Mouse (Mus musculus) heart, postnatal 36 days (tissue): ENCODE measurements at regions not wholly inside any gene's neighbourhood (a gene's known extent, or its start where the extent isn't known, plus 50 kb on each side); places are given as distances from the start of the nearest gene placed in this dataset.
A peak's percentile ranks its signal among the peaks of the same experiment; 100 is the strongest.

Source experiments
- DNase-seq, 2 experiments: peaks; one replicate each; pipeline ENCODE4 v3.0.0; 2021 to 2022
- intact Hi-C: fragments of 180-260 bp; cut with DNase I; formaldehyde crosslinking; loops from one replicate; pipeline ENCODE4 v1.15.1; 2025

GRCm38 (mm10) chr14:46193577-46193976 is 185.6 kb upstream of the Gm15217 start:
- no peak for DNase-seq
- intact Hi-C loops, result no loop called here

GRCm38 (mm10) chr14:46195939-46196338 is 183.3 kb upstream of the Gm15217 start:
- intact Hi-C loops, result no loop called here
- no peak for DNase-seq

- DNase-seq, result no peak
- intact Hi-C loops, result no loop called here
Observed at GRCm38 (mm10) chr14:46202818-46203217, 176.4 kb upstream of the Gm15217 start.

- intact Hi-C loops, result no loop called here
- DNase-seq, result no peak
Observed at GRCm38 (mm10) chr14:46220483-46220882, 158.7 kb upstream of the Gm15217 start.

GRCm38 (mm10) chr14:46221897-46222669 is 157.1 kb upstream of the Gm15217 start:
- intact Hi-C loops, result no loop called here
- DNase-seq, result no peak

GRCm38 (mm10) chr14:46223008-46223407 is 156.2 kb upstream of the Gm15217 start:
- intact Hi-C loops, result no loop called here
- DNase-seq, result no peak

- no peak for DNase-seq
- intact Hi-C loops, result no loop called here
Observed at GRCm38 (mm10) chr14:46224421-46224950, 154.7 kb upstream of the Gm15217 start.

GRCm38 (mm10) chr14:46225851-46226608 is 153.2 kb upstream of the Gm15217 start:
- intact Hi-C loops, result no loop called here
- no peak for DNase-seq

GRCm38 (mm10) chr14:46234040-46234439 is 145.2 kb upstream of the Gm15217 start:
- no peak for DNase-seq
- intact Hi-C loops, result no loop called here

- peak in 1 of 2 experiments; percentile 14 for DNase-seq
- intact Hi-C loops, result no loop called here
Observed at GRCm38 (mm10) chr14:46234835-46235234, 144.4 kb upstream of the Gm15217 start.

GRCm38 (mm10) chr14:46240046-46240800 is 139.0 kb upstream of the Gm15217 start:
- DNase-seq, result peak in 1 of 2 experiments; percentile 11
- intact Hi-C loops, result loop anchor here (5.0 kb wide), 3 partner anchors 57 to 147 kb away; no protein-coding TSS in a partner anchor

- intact Hi-C loops, result loop anchor here (5.0 kb wide), 3 partner anchors 56 to 146 kb away; no protein-coding TSS in a partner anchor
- no peak for DNase-seq
Observed at GRCm38 (mm10) chr14:46240896-46241295, 138.3 kb upstream of the Gm15217 start.

GRCm38 (mm10) chr14:46247491-46248484 is 131.4 kb upstream of the Gm15217 start:
- DNase-seq, result no peak
- intact Hi-C loops, result no loop called here

GRCm38 (mm10) chr14:46249141-46249540 is 130.1 kb upstream of the Gm15217 start:
- no peak for DNase-seq
- intact Hi-C loops, result no loop called here

GRCm38 (mm10) chr14:46255261-46255660 is 124.0 kb upstream of the Gm15217 start:
- no peak for DNase-seq
- intact Hi-C loops, result no loop called here

- intact Hi-C loops, result no loop called here
- DNase-seq, result no peak
Observed at GRCm38 (mm10) chr14:46256336-46256735, 122.9 kb upstream of the Gm15217 start.

- intact Hi-C loops, result no loop called here
- DNase-seq, result peak in 1 of 2 experiments; percentile 17
Observed at GRCm38 (mm10) chr14:46257311-46257710, 121.9 kb upstream of the Gm15217 start.

GRCm38 (mm10) chr14:46258551-46258950 is 120.7 kb upstream of the Gm15217 start:
- intact Hi-C loops, result no loop called here

GRCm38 (mm10) chr14:46260291-46260980 is 118.8 kb upstream of the Gm15217 start:
- intact Hi-C loops, result no loop called here
- no peak for DNase-seq

More at GRCm38 (mm10) chr14:46258551-46258950, 120.7 kb upstream of the Gm15217 start:
- no peak for DNase-seq
